Mouse (Mus musculus): ENCODE measurements around the gene Brca1.
"Not testable (repeated sequence)": the region's sequence is repeated elsewhere in the genome, so short reads cannot be mapped to it uniquely, and the experiment has no call there.

The Brca1 gene

GRCm38 (mm10) chr11:101551751-101552475, at the start of gene Brca1, which contains the start of gene Nbr1:
Gene Brca1, minus strand, starts transcription at chr11:101551955.
Gene Nbr1, plus strand, starts transcription at chr11:101552149.
- in situ Hi-C loops (cut with MboI; ENCODE audit: low pct_unique_long_range_greater_than_20kb in 1 of 2, low sequenced_read_pairs in 2 of 2, unreplicated experiment in 1 of 2), result no loop called here

DNA sequence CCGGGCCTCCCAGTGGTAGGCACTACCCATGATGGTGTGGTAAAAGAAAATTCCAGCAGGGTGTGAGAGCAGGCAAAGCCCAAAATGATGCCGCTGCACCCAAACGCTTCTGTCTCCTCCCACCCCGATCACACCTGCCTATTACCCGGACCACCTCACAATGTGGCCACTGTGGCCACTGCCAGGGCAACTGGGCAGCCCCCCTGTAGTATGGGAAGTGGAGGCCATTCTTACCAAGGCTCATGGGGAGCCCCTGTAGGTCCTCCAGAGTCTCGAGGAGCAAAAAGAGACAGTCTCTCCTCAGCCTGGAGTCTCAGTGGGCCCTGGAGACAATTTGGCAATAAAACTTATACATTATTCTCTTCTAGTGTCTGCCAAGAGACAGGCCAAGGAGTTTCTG, 47.4 kb upstream of the Brca1 start, which contains the start of gene Gm11634:
Gene Gm11634 (minus strand): TSS at position 101 of the 400 bp plus-strand sequence.
- in situ Hi-C loops (cut with MboI; ENCODE audit: low pct_unique_long_range_greater_than_20kb in 1 of 2, low sequenced_read_pairs in 2 of 2, unreplicated experiment in 1 of 2), result no loop called here

- in situ Hi-C loops (cut with MboI; ENCODE audit: low pct_unique_long_range_greater_than_20kb in 1 of 2, low sequenced_read_pairs in 2 of 2, unreplicated experiment in 1 of 2), result no loop called here
These were observed 38.4 kb upstream of the Brca1 start for GRCm38 (mm10) chr11:101589989-101590624.

- in situ Hi-C loops (cut with MboI; ENCODE audit: low pct_unique_long_range_greater_than_20kb in 1 of 2, low sequenced_read_pairs in 2 of 2, unreplicated experiment in 1 of 2), result no loop called here
These were observed 37.7 kb upstream of the Brca1 start for GRCm38 (mm10) chr11:101589444-101589843.

DNA sequence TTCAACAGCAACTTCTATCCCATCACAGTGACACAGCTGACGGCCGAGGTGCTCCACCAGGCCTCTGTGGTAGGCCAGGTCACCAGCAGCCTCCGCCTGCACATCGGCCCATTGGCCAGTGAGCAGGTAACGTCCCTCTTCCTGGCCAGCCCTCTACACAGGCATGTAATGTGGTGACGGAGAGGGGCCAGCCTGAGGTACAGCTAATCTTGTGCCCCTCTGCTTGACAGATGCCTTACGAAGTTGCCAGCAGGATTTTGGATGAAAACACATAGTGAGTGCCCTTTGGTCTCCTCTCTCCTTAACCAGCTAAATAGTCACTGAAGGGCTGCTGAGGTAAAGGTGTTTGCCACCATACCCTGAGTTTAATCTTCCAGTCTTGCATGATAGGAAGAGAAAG, 37.1 kb upstream of the Brca1 start:
- in situ Hi-C loops (cut with MboI; ENCODE audit: low pct_unique_long_range_greater_than_20kb in 1 of 2, low sequenced_read_pairs in 2 of 2, unreplicated experiment in 1 of 2), result no loop called here

DNA sequence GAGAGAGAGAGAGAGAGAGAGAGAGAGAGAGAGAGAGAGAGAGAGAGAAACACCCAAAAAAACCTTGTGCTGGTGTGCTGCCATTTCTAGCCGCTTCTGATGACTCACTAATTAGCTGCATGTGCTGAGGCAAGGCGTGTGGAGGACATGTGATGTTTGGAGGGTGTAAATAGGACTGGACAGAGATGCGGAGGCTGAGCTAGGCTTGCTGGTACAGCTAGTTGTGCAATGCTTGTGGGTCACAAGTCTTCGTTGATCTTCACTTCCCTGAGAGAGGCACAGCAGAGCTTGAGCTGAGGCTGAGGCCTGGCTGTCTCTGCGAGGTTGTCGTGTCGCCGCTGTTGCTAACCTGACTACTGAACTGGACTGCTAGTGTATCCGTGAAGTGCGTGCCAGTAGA, 35.9 kb upstream of the Brca1 start:
- in situ Hi-C loops (cut with MboI; ENCODE audit: low pct_unique_long_range_greater_than_20kb in 1 of 2, low sequenced_read_pairs in 2 of 2, unreplicated experiment in 1 of 2), result no loop called here

GRCm38 (mm10) chr11:101585805-101586204, 34.0 kb upstream of the Brca1 start:
- in situ Hi-C loops (cut with MboI; ENCODE audit: low pct_unique_long_range_greater_than_20kb in 1 of 2, low sequenced_read_pairs in 2 of 2, unreplicated experiment in 1 of 2), result no loop called here

DNA sequence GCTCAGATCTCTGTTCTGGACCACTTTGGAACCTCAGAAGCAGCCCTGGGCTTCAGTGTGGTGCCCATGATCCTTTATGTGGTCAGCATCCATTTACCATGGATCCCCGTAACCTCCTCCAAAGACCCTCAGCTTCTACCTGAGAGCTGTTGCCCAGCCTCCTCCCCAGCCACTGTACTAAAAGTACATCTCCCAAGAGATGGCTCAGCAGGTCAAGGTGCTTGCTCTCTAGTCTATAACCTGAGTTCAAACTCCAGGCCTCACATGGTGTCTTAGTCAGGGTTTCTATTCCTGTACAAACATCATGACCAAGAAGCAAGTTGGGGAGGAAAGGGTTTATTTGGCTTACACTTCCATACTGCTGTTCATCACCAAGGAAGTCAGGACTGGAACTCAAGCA, 33.3 kb upstream of the Brca1 start:
- in situ Hi-C loops (cut with MboI; ENCODE audit: low pct_unique_long_range_greater_than_20kb in 1 of 2, low sequenced_read_pairs in 2 of 2, unreplicated experiment in 1 of 2), result not testable (repeated sequence)

DNA sequence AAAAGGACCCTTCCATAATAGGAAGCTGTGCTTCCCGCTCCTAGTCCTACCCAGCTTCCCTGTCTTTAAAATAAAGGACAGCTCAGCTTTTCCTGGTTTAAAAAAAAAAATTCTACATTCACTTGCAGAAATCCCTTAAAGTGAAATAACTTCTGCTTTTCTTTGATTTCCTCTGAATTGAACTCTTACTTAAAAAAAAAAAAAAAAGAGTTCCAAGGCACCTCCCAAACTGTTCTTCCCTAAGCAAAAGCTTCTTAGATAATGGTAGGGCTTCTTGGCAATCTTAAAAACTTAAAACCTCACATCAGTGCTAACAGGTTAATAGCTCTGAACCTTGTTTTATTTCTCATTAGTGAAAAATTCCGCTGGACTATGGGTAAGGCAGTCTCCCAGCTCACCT, 31.4 kb upstream of the Brca1 start:
- in situ Hi-C loops (cut with MboI; ENCODE audit: low pct_unique_long_range_greater_than_20kb in 1 of 2, low sequenced_read_pairs in 2 of 2, unreplicated experiment in 1 of 2), result no loop called here

GRCm38 (mm10) chr11:101582054-101583035, 30.6 kb upstream of the Brca1 start, which contains the start of gene Tmem106a:
Gene Tmem106a, plus strand, starts transcription at chr11:101582242.
- in situ Hi-C loops (cut with MboI; ENCODE audit: low pct_unique_long_range_greater_than_20kb in 1 of 2, low sequenced_read_pairs in 2 of 2, unreplicated experiment in 1 of 2), result no loop called here

DNA sequence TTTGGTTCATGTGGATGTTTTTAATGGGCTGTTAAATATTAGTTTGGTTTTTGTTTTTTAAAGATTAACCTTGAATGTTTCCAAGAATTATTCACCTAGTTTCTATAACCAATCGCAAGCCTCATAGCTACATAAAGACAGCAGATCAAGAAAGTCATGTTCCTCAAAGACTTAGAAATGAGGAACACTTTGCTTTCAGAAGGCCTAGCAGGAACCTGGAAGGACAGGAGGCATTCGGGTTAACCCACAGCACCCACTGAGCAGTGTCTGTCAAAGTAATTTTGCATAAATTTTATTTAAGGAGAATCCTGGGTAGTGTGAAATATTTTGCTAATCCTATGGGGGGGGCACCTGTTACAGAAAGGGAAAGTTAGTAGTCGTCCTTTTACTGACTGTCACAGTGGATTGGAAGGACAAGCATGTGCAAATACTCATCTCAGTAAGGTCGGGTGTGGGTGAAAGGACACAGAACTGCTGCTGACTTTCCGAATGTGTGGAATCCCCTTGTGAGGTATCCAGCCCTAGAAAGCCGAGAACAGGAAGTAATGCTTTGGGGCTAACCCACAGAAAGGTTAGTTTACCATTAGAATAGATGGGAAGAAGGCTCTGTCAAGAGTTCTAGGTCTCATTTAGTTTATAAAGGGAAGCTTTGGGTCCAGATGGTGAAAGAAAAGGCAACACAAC, 29.5 kb upstream of the Brca1 start:
- in situ Hi-C loops (cut with MboI; ENCODE audit: low pct_unique_long_range_greater_than_20kb in 1 of 2, low sequenced_read_pairs in 2 of 2, unreplicated experiment in 1 of 2), result no loop called here

DNA sequence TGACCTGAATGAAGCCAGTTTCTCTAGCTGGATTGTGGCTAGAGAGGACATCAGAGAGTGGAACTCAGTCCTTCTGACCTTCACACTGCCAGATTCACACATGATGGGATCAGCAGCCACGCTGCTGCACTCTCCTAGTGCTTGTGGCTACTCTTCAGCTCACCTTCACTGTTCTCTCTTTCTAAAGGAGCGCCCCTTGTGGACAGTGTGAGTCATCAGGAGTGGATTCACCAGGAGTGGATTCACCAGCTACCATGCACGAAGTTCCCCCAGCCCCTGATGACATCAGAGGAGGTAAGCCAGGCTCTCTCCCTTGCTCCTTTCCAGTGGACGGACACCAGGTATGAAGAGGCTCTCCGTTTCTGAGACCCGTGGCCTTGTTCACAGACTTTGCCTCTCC, 24.4 kb upstream of the Brca1 start:
- in situ Hi-C loops (cut with MboI; ENCODE audit: low pct_unique_long_range_greater_than_20kb in 1 of 2, low sequenced_read_pairs in 2 of 2, unreplicated experiment in 1 of 2), result no loop called here

GRCm38 (mm10) chr11:101568421-101568820, 16.7 kb upstream of the Brca1 start:
- in situ Hi-C loops (cut with MboI; ENCODE audit: low pct_unique_long_range_greater_than_20kb in 1 of 2, low sequenced_read_pairs in 2 of 2, unreplicated experiment in 1 of 2), result no loop called here

GRCm38 (mm10) chr11:101562391-101562790, 10.6 kb upstream of the Brca1 start:
- in situ Hi-C loops (cut with MboI; ENCODE audit: low pct_unique_long_range_greater_than_20kb in 1 of 2, low sequenced_read_pairs in 2 of 2, unreplicated experiment in 1 of 2), result no loop called here

GRCm38 (mm10) chr11:101556954-101557353, 5.2 kb upstream of the Brca1 start:
- in situ Hi-C loops (cut with MboI; ENCODE audit: low pct_unique_long_range_greater_than_20kb in 1 of 2, low sequenced_read_pairs in 2 of 2, unreplicated experiment in 1 of 2), result no loop called here

DNA sequence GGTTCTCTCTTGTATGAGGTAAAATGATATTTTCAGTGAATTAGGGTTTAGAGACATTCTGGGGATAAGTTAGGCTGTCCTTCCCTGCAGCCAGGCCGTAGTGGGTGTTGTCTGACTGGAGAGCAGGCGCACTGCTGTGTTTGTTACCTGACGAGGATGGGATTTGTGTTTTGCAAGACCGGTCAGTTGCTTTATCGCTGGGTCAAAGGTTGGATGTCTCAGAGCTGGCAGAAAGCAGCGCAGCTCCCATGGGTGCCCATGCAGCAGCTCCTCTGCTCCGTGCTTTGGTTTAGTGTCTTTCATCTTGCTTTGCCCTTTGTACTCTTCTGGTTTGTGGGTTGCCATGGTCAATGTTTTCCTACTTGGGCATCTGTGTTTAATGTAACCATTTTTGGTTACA, 4.8 kb upstream of the Brca1 start:
- in situ Hi-C loops (cut with MboI; ENCODE audit: low pct_unique_long_range_greater_than_20kb in 1 of 2, low sequenced_read_pairs in 2 of 2, unreplicated experiment in 1 of 2), result no loop called here

GRCm38 (mm10) chr11:101553354-101553930, 1.7 kb upstream of the Brca1 start:
- in situ Hi-C loops (cut with MboI; ENCODE audit: low pct_unique_long_range_greater_than_20kb in 1 of 2, low sequenced_read_pairs in 2 of 2, unreplicated experiment in 1 of 2), result no loop called here

Data from mouse embryonic stem cell (cell line).